Mouse (Mus musculus): ENCODE data around the gene Inf2.

DNA sequence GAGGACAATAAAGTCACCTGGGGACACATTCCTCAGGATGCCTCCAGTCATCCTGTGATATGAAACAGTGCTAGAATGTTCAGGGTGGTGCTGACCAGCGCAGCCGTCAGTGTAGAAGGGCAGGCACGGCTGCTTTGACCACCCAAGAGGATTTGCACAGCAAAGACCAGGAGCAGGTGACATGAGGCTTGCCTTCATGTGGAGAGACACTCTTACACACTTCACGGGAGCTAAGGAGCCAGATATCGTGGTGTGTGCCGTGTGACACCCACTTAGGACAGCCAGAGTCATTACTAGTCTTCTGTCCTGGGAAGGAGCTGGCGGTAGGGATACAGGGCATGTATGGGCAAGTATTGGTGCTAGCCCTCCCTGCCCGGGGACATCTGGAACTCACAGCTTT, 18.4 kb upstream of the Inf2 start:
- TF ChIP-seq CTCF (IDR thresholded peaks at IDR 0.05; ENCODE audit: extremely low read depth, insufficient read depth, insufficient read length, insufficient replicate concordance) (no peak), POLR2A (IDR thresholded peaks at IDR 0.05; ENCODE audit: low read depth, low read length) (no peak)
